Mouse (Mus musculus): ENCODE results near the gene Odf2. TPM values are rescaled to one million over a fixed set of nuclear protein-coding genes. Genes with fewer than 3 reads are reported as not detected.

The Odf2 gene
- polyA plus RNA-seq, 1 experiment: 16.7 TPM

DNA sequence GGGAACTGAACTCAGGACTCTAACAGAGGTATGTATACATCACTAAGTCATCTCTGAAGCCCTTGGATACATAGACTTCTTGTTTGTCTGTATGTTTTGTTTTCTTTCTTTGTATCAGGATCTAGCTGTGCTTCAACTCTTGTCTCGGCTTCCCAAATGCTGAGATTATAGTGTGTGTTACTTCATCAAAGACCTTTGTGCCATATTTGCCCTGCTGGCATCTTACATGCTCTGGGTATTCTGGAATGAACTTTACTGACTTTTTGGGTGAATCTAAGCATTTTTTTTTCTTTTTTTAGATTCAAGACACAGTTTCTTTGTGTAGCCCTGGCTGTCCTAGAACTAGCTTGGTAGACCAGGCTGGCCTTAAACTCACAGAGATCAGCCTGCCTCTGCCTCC lies 91.6 kb downstream of the Odf2 start:
- WGBS: 84% methylated on average over 1 of the region's 1 CpGs
- DNase-seq (ENCODE audit: low read depth, low spot score): no peak

Other genes with a start within 250 kb of the Odf2 start
- 0.16 and 0.17 TPM in 2 replicates for gene Gm13420, start 137.5 kb upstream of the Odf2 start, polyA plus RNA-seq (2012; rRNA removed)
- not detected in 2 replicates for gene Gm13547, start 129.9 kb upstream of the Odf2 start, polyA plus RNA-seq (2012; rRNA removed)
- 45.6 and 61.9 TPM in 2 replicates for gene Coq4, start 101.7 kb upstream of the Odf2 start, polyA plus RNA-seq (2012; rRNA removed)
- gene Trub2, start 100.7 kb upstream of the Odf2 start, polyA plus RNA-seq (2012; rRNA removed): 30.7 and 39.8 TPM in 2 replicates
- 258 and 558 TPM in 2 replicates for gene Slc27a4, start 86.6 kb upstream of the Odf2 start, polyA plus RNA-seq (2012; rRNA removed)
- 45.5 and 46.8 TPM in 2 replicates for gene Urm1, start 69.1 kb upstream of the Odf2 start, polyA plus RNA-seq (2012; rRNA removed)
- gene Cercam, start 20.1 kb upstream of the Odf2 start, polyA plus RNA-seq (2012; rRNA removed): 6.3 and 6.8 TPM in 2 replicates
- 13.2 and 16.9 TPM in 2 replicates for gene Gle1, start 46.2 kb downstream of the Odf2 start, polyA plus RNA-seq (2012; rRNA removed)
- 155 and 204 TPM in 2 replicates for gene Sptan1, start 76.3 kb downstream of the Odf2 start, polyA plus RNA-seq (2012; rRNA removed)
- 10.9 and 11.2 TPM in 2 replicates for gene Wdr34, start 159.7 kb downstream of the Odf2 start, polyA plus RNA-seq (2012; rRNA removed)
- gene Set, start 168.2 kb downstream of the Odf2 start, polyA plus RNA-seq (2012; rRNA removed): 39.5 and 42.1 TPM in 2 replicates
- 9.2 and 13.2 TPM in 2 replicates for gene Pkn3, start 188.5 kb downstream of the Odf2 start, polyA plus RNA-seq (2012; rRNA removed)
- 93.5 and 106 TPM in 2 replicates for gene Zdhhc12, start 204.4 kb downstream of the Odf2 start, polyA plus RNA-seq (2012; rRNA removed)
- 22.8 and 34.4 TPM in 2 replicates for gene Zer1, start 235.4 kb downstream of the Odf2 start, polyA plus RNA-seq (2012; rRNA removed)
- gene Tbc1d13, start 244.5 kb downstream of the Odf2 start, polyA plus RNA-seq (2012; rRNA removed): 69.9 and 88.8 TPM in 2 replicates